Mouse (Mus musculus) gastrocnemius, postnatal 14 days (tissue): ENCODE measurements around the gene Olfr1283. TPM values are rescaled to one million over a fixed set of nuclear protein-coding genes. Genes with fewer than 3 reads are reported as not detected.
"Not testable (repeated sequence)": the region's sequence is repeated elsewhere in the genome, so short reads cannot be mapped to it uniquely, and the experiment has no call there.

ENCODE experiments used
- DNase-seq: peaks from one replicate; pipeline ENCODE4 v3.0.0; 2021; ENCODE audit warnings: mixed read lengths
- intact Hi-C: fragments of 180-260 bp; cut with DNase I; formaldehyde crosslinking; loops from one replicate; pipeline ENCODE4 v1.15.1; 2025; ENCODE audit warnings: low total_unique reads
- long read RNA-seq, 2 experiments: library from polyadenylated mRNA; stranded (forward); transcript quantifications; one replicate each; pipeline ENCODE4 v2.0.0; 2021
- total RNA-seq, 2 experiments: library from RNA; stranded (reverse); gene quantifications; 2 replicates each; pipeline ENCODE4 v1.2.3; 2021

Olfr1283 gene
- not detected for total RNA-seq
- long read RNA-seq, experiment 1 = 0 reads
- long read RNA-seq, experiment 2 = 0 reads

GRCm38 (mm10) chr2:111366490-111366889 is at the start of gene Olfr1283:
TSS of gene Olfr1283 (plus strand) at chr2:111366790.
- no peak for DNase-seq
- intact Hi-C loops = no loop called here

GRCm38 (mm10) chr2:111326220-111326619 is 40.4 kb upstream of the Olfr1283 start, which contains the start of gene Olfr1281:
TSS of gene Olfr1281 (plus strand) at chr2:111326520.
- intact Hi-C loops = no loop called here
- DNase-seq = no peak

GRCm38 (mm10) chr2:111333721-111334120 is 32.9 kb upstream of the Olfr1283 start:
- DNase-seq, intact Hi-C loops: not testable (repeated sequence)

- DNase-seq = no peak
- intact Hi-C loops = no loop called here
Measured at GRCm38 (mm10) chr2:111335976-111336375, 30.6 kb upstream of the Olfr1283 start, which contains the start of gene Olfr1282. TSS of gene Olfr1282 (minus strand) at chr2:111336076.

- intact Hi-C loops = no loop called here
- DNase-seq = no peak
Measured at GRCm38 (mm10) chr2:111375222-111375621, 8.6 kb downstream of the Olfr1283 start, which contains the start of gene Olfr1284. TSS of gene Olfr1284 (plus strand) at chr2:111375522.

Other genes with a start within 250 kb of the Olfr1283 start
- gene Gm15130, start 213.9 kb upstream of the Olfr1283 start, total RNA-seq = not detected
- not detected for gene 4930430A15Rik, start 137.2 kb upstream of the Olfr1283 start, total RNA-seq
- not detected for gene Olfr1275, start 131.5 kb upstream of the Olfr1283 start, total RNA-seq
- gene Olfr1276, start 112.3 kb upstream of the Olfr1283 start, total RNA-seq = not detected
- not detected for gene Olfr1277, start 92.7 kb upstream of the Olfr1283 start, total RNA-seq
- not detected for gene Olfr1278, start 76.7 kb upstream of the Olfr1283 start, total RNA-seq
- not detected for gene Olfr1279, start 66.2 kb upstream of the Olfr1283 start, total RNA-seq
- not detected for gene Olfr1280, start 52.8 kb upstream of the Olfr1283 start, total RNA-seq
- gene Olfr1281, start 40.3 kb upstream of the Olfr1283 start, total RNA-seq = not detected
- gene Olfr1282, start 30.7 kb upstream of the Olfr1283 start, total RNA-seq = not detected
- not detected for gene Olfr1284, start 8.7 kb downstream of the Olfr1283 start, total RNA-seq
- gene Olfr1286, start 56.3 kb downstream of the Olfr1283 start, total RNA-seq = not detected
- not detected for gene Olfr1287, start 82.4 kb downstream of the Olfr1283 start, total RNA-seq
- gene Olfr1288, start 107.3 kb downstream of the Olfr1283 start, total RNA-seq = not detected
- gene Olfr1289, start 114.0 kb downstream of the Olfr1283 start, total RNA-seq = not detected
- gene Olfr1290, start 127.0 kb downstream of the Olfr1283 start, total RNA-seq = not detected
- not detected for gene Olfr1291-ps1, start 130.4 kb downstream of the Olfr1283 start, total RNA-seq
- not detected for gene Olfr1293-ps, start 158.4 kb downstream of the Olfr1283 start, total RNA-seq
- gene Olfr1294, start 173.5 kb downstream of the Olfr1283 start, total RNA-seq = not detected
- not detected for gene Olfr1295, start 202.9 kb downstream of the Olfr1283 start, total RNA-seq